In the genomic region with DNA sequence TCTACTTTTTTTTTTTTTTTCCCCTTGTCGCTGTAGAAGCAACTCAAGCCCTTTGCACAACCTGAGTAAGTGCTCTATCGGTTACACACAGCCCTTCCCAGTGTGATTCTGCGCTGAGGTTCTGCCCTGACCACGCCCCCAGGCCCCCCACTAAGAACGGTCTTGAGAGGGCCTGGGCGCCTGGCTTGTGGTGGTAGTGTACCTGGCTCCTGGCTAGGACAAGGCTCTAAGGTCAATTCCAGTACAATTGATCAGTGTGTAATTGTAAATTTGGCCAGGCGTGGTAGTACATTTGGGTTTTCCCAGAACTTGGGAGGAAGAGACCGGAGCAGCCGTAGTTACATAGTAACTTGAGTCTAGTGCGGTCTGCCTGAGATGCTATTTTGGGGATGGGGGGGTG, we compare ENCODE assay signal across 12 mouse cellular contexts. TPM values are rescaled to one million over a fixed set of nuclear protein-coding genes. Genes with fewer than 3 reads are reported as not detected.
DNase-seq lines count a peak whose midpoint lies in the region; ATAC-seq lines count a peak whose summit lies in the region.
"Had no signal": no experiment of that assay in that cellular context is flagged by ENCODE, and none has a peak within 500 bp of the region (broad histone marks: within the 10 kb centered on the region; RNA-seq: fewer than 3 reads in every experiment).

No protein-coding gene starts in this region.

- no peaks in the 10 kb centered on the region for H3K9me3 ChIP-seq in kidney, embryonic 16.5 days (ENCODE audit: low read length)

- H3K4me1 ChIP-seq in kidney, embryonic 16.5 days (ENCODE audit: insufficient read depth, low read length) = peaks cover 26% of the 10 kb centered on the region

- no peak overlapping the region for H3K9ac ChIP-seq in kidney, embryonic 16.5 days (replicated peaks; ENCODE audit: low read length)

- 0 out of 2 replicates have a peak overlapping the region, but pooled peaks have one; percentile 74 for H3K4me2 ChIP-seq in kidney, embryonic 16.5 days (replicated peaks; ENCODE audit: low read depth, low read length)

- H3K4me3 ChIP-seq in kidney, embryonic 16.5 days (ENCODE audit: low read length) = no peak overlapping the region
- H3K4me3 ChIP-seq: layer of hippocampus, adult 2 months had no signal

- peak; percentile 40 to 52 for DNase-seq in cerebellum, postnatal 14 days
- DNase-seq in cerebellum, postnatal 4 days (ENCODE audit: low spot score in 2 of 2) = no peak
- DNase-seq in kidney, adult 11 months = no peak
- DNase-seq in ES-CJ7 (ENCODE audit: low read depth, low spot score) = peak; percentile 83
- peak; percentile 54 to 64 for DNase-seq in kidney, postnatal 4 days
- DNase-seq in adrenal gland, adult 18-20 months (ENCODE audit: low spot score in 2 of 2) = no peak
- DNase-seq in adrenal gland, adult 8-10 months = no peak
- DNase-seq: left cerebral cortex, postnatal 4 days had no signal

- WGBS in kidney, embryonic 16.5 days = 41% methylated on average over 10 of the region's 10 CpGs

- H3K27me3 ChIP-seq in kidney, embryonic 16.5 days (ENCODE audit: insufficient read depth, low read length) = no peaks in the 10 kb centered on the region
- H3K27me3 ChIP-seq: Patski had no signal

- ATAC-seq in kidney, embryonic 16.5 days (ENCODE audit: low FRiP score, low TSS enrichment) = no peak
- ATAC-seq: Patski had no signal

- H3K27ac ChIP-seq in kidney, embryonic 16.5 days (ENCODE audit: low read length) = peak overlapping the region; percentile 89

- peaks cover 10% of the 10 kb centered on the region for H3K36me3 ChIP-seq in kidney, embryonic 16.5 days (ENCODE audit: insufficient read depth, low read length)

RNA-seq across cellular contexts. Expression of gene Mpnd, which starts 1.4 kb away (rescaled TPM):
- 109 and 112 TPM in 2 replicates for polyA plus RNA-seq in kidney, embryonic 16.5 days (2015; fragmentation: Nextera tagmentation; extraction: Ambion mirVana)
- total RNA-seq in adrenal gland, adult 18-20 months (2021) = 10 to 100 TPM; 68.1 to 97.5 TPM
- 100 to 1,000 TPM; 101 to 119 (median 110) TPM for total RNA-seq in adrenal gland, adult 8-10 months (2022)

RNA-seq across cellular contexts. Expression of gene Stap2, which starts 1.6 kb away (rescaled TPM):
- 21.0 and 21.4 TPM in 2 replicates for polyA plus RNA-seq in kidney, embryonic 16.5 days (2015; fragmentation: Nextera tagmentation; extraction: Ambion mirVana)
- total RNA-seq in adrenal gland, adult 18-20 months (2021) = 1 to 10 TPM; 5.1 to 5.4 TPM
- total RNA-seq in adrenal gland, adult 8-10 months (2022) = 1 to 10 TPM; 4.8 to 9.3 (median 6.8) TPM

RNA-seq across cellular contexts. Expression of gene Fsd1, which starts 20.6 kb away (rescaled TPM):
- polyA plus RNA-seq in kidney, embryonic 16.5 days (2015; fragmentation: Nextera tagmentation; extraction: Ambion mirVana) = 21.6 TPM in 2 replicates
- 1 to 10 TPM; 2.3 to 4.3 TPM for total RNA-seq in adrenal gland, adult 18-20 months (2021)
- 1 to 10 TPM in 3 of 4 experiments, under 1 TPM in 1; 0.87 to 3.4 (median 2.9) TPM for total RNA-seq in adrenal gland, adult 8-10 months (2022)
- total RNA-seq: megakaryocyte progenitor cell, adult 5-6 weeks had no signal

RNA-seq across cellular contexts. Expression of gene Sh3gl1, which starts 29.5 kb away (rescaled TPM):
- 189 and 190 TPM in 2 replicates for polyA plus RNA-seq in kidney, embryonic 16.5 days (2015; fragmentation: Nextera tagmentation; extraction: Ambion mirVana)
- total RNA-seq in adrenal gland, adult 18-20 months (2021) = 10 to 100 TPM; 38.3 to 39.0 TPM
- total RNA-seq in adrenal gland, adult 8-10 months (2022) = 10 to 100 TPM; 44.3 to 52.5 (median 49.9) TPM

RNA-seq across cellular contexts. Expression of gene Chaf1a, which starts 33.3 kb away (rescaled TPM):
- polyA plus RNA-seq in kidney, embryonic 16.5 days (2015; fragmentation: Nextera tagmentation; extraction: Ambion mirVana) = 26.0 and 28.4 TPM in 2 replicates
- 1 to 10 TPM; 2.1 to 2.3 TPM for total RNA-seq in adrenal gland, adult 18-20 months (2021)
- total RNA-seq in adrenal gland, adult 8-10 months (2022) = 1 to 10 TPM; 3.8 to 6.0 (median 4.3) TPM

Comparison
In these comparisons a context has a peak if more than half of its experiments do, and no peak if none do; other contexts are left out.
1. DNase-seq: peak in cerebellum, postnatal 14 days (2 of 2), ES-CJ7 (single experiment) and kidney, postnatal 4 days (2 of 2); none in cerebellum, postnatal 4 days (0 of 2), kidney, adult 11 months (single experiment), adrenal gland, adult 18-20 months (0 of 2) and adrenal gland, adult 8-10 months (single experiment).